Mouse (Mus musculus): ENCODE data around the gene Sema5a. TPM values are rescaled to one million over a fixed set of nuclear protein-coding genes. Genes with fewer than 3 reads are reported as not detected.

The Sema5a gene
- total RNA-seq (2023) = 0.05 TPM in 1 of 2 replicates, not detected in the other

DNA sequence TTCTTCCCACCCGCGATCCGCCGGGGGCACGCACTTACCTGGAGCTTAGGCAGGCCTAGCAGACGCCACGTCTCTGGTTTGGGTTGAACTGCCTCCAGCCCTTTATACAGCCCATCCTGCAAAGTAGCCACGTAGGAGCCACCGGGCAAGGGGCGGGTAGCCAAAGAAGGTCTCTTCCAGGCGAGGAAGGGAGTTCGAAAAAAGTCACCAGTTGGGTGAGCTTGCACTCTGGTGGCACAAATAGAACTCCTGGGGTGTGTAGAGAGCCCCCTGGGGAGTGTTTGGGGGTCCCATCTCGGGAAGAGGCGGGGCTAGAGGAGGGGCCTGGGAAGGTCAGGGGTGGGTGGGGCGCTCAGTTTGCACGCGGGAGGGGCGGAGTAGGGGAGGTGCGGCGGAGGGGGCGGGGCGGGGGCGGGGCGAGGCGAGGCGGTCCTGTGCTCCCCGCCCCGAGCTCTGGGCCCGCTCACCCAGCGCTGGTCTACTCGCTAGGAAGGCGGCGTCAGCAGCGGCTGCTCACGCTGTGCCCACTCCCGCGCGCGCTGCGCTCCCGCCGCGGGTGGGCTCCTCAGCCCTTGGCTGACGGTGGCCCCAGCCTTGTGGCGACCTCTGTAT lies at the start of gene Sema5a:
Sema5a (plus strand) TSS at position 467 of the 612 bp plus-strand sequence.

Other genes with a start within 250 kb of the Sema5a start
- not detected in 2 replicates for gene Tas2r119, start 67.5 kb upstream of the Sema5a start, total RNA-seq (2023)